Mouse (Mus musculus) Patski (cell line): Measurements from ENCODE around the gene Malsu1. TPM values are rescaled to one million over a fixed set of nuclear protein-coding genes. Genes with fewer than 3 reads are reported as not detected.

ENCODE experiments used
- ATAC-seq: fragments of 100-300 bp; one replicate; pipeline ENCODE4 v1.8.0; 2021
- CTCF ChIA-PET: fragments of 350-600 bp; sonication (Branson Sonifier 250); formaldehyde crosslinking; loops from one replicate; lab custom pipeline; 2022; ENCODE audit warnings: inconsistent platforms; lab: Charles Lee
- POLR2A ChIA-PET: fragments of 350-600 bp; sonication (Branson Sonifier 250); formaldehyde crosslinking; loops from one replicate; lab custom pipeline; 2022; ENCODE audit warnings: antibody characterized with exemption, inconsistent platforms; lab: Charles Lee
- DNase-seq: peaks from one replicate; pipeline ENCODE4 v3.0.0-alpha.2; 2011; ENCODE audit warnings: low read depth, low spot score
- H3K27me3 ChIP-seq: fragments of 371-371 bp; one replicate; pipeline ENCODE4 v1.5.1; 2021
- CTCF ChIP-seq: fragments of 100-300 bp; IDR thresholded peaks from one replicate; pipeline ENCODE4 v1.5.1; 2021
- in situ Hi-C: fragments of 300-500 bp; cut with MboI; formaldehyde crosslinking; loops from 3 replicates; pipeline ENCODE4 v1.11.1; 2018; ENCODE audit warnings: low pct_unique_long_range_greater_than_20kb, mixed read lengths
- polyA plus RNA-seq: library from polyadenylated mRNA; unstranded; gene quantifications from one replicate; pipeline ENCODE4 v1.2.3, GENCODE M21; 2021

Malsu1 gene
- polyA plus RNA-seq, 1 experiment from 2014 or later = 48.0 TPM

DNA sequence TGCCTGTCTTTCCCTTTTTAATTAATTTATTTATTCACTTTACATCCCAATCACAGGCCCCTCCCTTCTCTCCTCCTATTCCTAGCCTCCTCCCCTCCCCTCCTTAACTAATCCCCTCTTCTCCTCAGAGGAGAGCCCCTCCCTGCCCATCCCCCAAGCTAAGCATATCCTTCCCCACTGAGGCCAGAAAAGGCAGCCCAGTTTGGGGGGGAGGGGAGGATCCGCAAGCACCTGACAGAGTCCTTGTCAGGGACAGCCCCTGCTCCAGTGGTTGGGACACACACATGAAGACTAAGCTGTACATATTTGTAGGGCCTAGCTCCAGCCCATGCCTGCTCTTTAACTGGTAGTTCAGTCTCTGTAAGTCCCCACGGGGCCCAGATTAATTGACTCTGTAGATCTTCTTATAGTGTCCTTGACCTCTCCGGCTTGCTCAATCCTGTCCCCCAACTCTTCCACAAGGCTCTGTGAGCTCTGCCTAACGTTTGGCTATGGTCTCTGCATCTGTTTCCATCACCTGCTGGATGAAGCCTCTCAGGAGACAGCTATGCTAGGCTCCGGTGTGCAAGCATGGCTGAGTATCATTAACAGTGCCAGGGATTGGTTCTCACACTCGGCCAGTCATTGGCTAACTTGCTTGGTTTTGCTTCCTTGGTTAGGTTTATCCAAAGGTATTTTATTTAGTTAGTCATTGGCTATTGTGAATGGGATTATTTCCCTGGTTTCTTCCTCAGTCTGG is 58.9 kb downstream of the Malsu1 start:
- no peak for TF ChIP-seq CTCF
- no peak for ATAC-seq
- ChIA-PET CTCF (interaction anchor here (1.4 to 1.7 kb wide), 2 partner anchors 10 to 36 kb away, joined by 4 read pairs; no protein-coding TSS in a partner anchor), POLR2A (no interaction called here)
- in situ Hi-C loops = no loop called here
- H3K27me3 ChIP-seq = no peaks in the 10 kb centered on the region
- DNase-seq = no peak

Other genes starting within 250 kb of the Malsu1 start
- gene Tmem176a, start 232.9 kb upstream of the Malsu1 start, polyA plus RNA-seq = 1,783 TPM
- gene Tmem176b, start 232.3 kb upstream of the Malsu1 start, polyA plus RNA-seq = 2,760 TPM
- 22.4 TPM for gene Aoc1, start 200.9 kb upstream of the Malsu1 start, polyA plus RNA-seq
- not detected for gene 1600015I10Rik, start 143.9 kb upstream of the Malsu1 start, polyA plus RNA-seq
- gene Doxl2, start 98.8 kb upstream of the Malsu1 start, polyA plus RNA-seq = not detected
- gene Svs1, start 86.9 kb upstream of the Malsu1 start, polyA plus RNA-seq = not detected
- gene Gpnmb, start 37.2 kb upstream of the Malsu1 start, polyA plus RNA-seq = 114 TPM
- 2.4 TPM for gene Igf2bp3, start 141.2 kb downstream of the Malsu1 start, polyA plus RNA-seq
- 104 TPM for gene Tra2a, start 190.2 kb downstream of the Malsu1 start, polyA plus RNA-seq
- gene Ccdc126, start 245.5 kb downstream of the Malsu1 start, polyA plus RNA-seq = 19.1 TPM